Mouse (Mus musculus) hindbrain, embryonic 16.5 days (tissue): ENCODE measurements at regions not wholly inside any gene's neighbourhood (a gene's known extent, or its start where the extent isn't known, plus 50 kb on each side); places are given as distances from the start of the nearest gene placed in this dataset.

Source experiments
- ATAC-seq: fragments of 200-750 bp; cut with Nextera tagmentation; 2 replicates; pipeline ENCODE4 v1.8.0; 2017; ENCODE audit warnings: moderate TSS enrichment, moderate library complexity
- H3K27ac ChIP-seq: fragments of 300-500 bp; sonication (generic); 2 replicates; pipeline ENCODE4 v1.5.1; 2014; ENCODE audit warnings: low read depth, mild to moderate bottlenecking, control low read depth, low read length, moderate library complexity
- H3K27me3 ChIP-seq: fragments of 300-500 bp; sonication (generic); replicated peaks from 2 replicates; pipeline ENCODE4 v1.6.1; 2014; ENCODE audit warnings: low read length; ENCODE audit not compliant: control insufficient read depth, insufficient read depth
- H3K36me3 ChIP-seq: fragments of 300-500 bp; sonication (generic); 2 replicates; pipeline ENCODE4 v1.6.1; 2014; ENCODE audit warnings: mild to moderate bottlenecking, low read length, moderate library complexity, mixed read lengths; ENCODE audit not compliant: control insufficient read depth, insufficient read depth
- H3K4me1 ChIP-seq: fragments of 300-500 bp; sonication (generic); 2 replicates; pipeline ENCODE4 v1.6.1; 2014; ENCODE audit warnings: low read depth, low read length; ENCODE audit not compliant: control insufficient read depth, insufficient read depth
- H3K4me2 ChIP-seq: fragments of 300-500 bp; sonication (generic); 2 replicates; pipeline ENCODE4 v1.6.1; 2014; ENCODE audit warnings: mild to moderate bottlenecking, low read length, control low read depth, moderate library complexity
- H3K4me3 ChIP-seq: fragments of 300-500 bp; sonication (generic); 2 replicates; pipeline ENCODE4 v1.5.1; 2014; ENCODE audit warnings: mild to moderate bottlenecking, low read length, control low read depth, moderate library complexity
- H3K9ac ChIP-seq: fragments of 300-500 bp; sonication (generic); 2 replicates; pipeline ENCODE4 v1.6.1; 2014; ENCODE audit warnings: low read depth, mild to moderate bottlenecking, control low read depth, low read length, moderate library complexity
- H3K9me3 ChIP-seq: fragments of 300-500 bp; sonication (generic); 2 replicates; pipeline ENCODE4 v1.6.1; 2014; ENCODE audit warnings: mild to moderate bottlenecking, low read length, moderate library complexity; ENCODE audit not compliant: control insufficient read depth
- WGBS: fragments of 180-500 bp; shearing (Covaris S2); extraction: QIAGEN DNeasy Blood & Tissue Kit; methylation state at CpG from one replicate; pipeline ENCODE4 v1.1.7; 2014; 5-methylcytosine and 5-hydroxymethylcytosine counted together

GRCm38 (mm10) chr11:38224300-38224699 is 988.5 kb upstream of the Tenm2 start:
- no peak overlapping the region for H3K27ac ChIP-seq
- no peaks in the 10 kb centered on the region for H3K4me1 ChIP-seq
- ATAC-seq, result no peak
- H3K36me3 ChIP-seq, result no peaks in the 10 kb centered on the region
- no peaks in the 10 kb centered on the region for H3K9me3 ChIP-seq
- no peak overlapping the region for H3K9ac ChIP-seq
- H3K4me3 ChIP-seq, result no peak overlapping the region
- H3K27me3 ChIP-seq, result no peaks in the 10 kb centered on the region
- 42% methylated on average over 3 of the region's 3 CpGs for WGBS
- H3K4me2 ChIP-seq, result no peak overlapping the region

- Histone ChIP-seq H3K27me3 (no peaks in the 10 kb centered on the region), H3K9me3 (no peaks in the 10 kb centered on the region), H3K4me3 (no peak overlapping the region), H3K36me3 (no peaks in the 10 kb centered on the region), H3K27ac (no peak overlapping the region), H3K9ac (no peak overlapping the region), H3K4me2 (no peak overlapping the region), H3K4me1 (no peaks in the 10 kb centered on the region)
- no peak for ATAC-seq
- WGBS, result 30% methylated on average over 2 of the region's 2 CpGs
Measured at GRCm38 (mm10) chr11:38203347-38203746, 967.6 kb upstream of the Tenm2 start.

GRCm38 (mm10) chr11:38201136-38201741 is 965.5 kb upstream of the Tenm2 start:
- Histone ChIP-seq H3K4me1 (no peaks in the 10 kb centered on the region), H3K9ac (no peak overlapping the region), H3K36me3 (no peaks in the 10 kb centered on the region), H3K4me2 (no peak overlapping the region), H3K9me3 (no peaks in the 10 kb centered on the region), H3K27me3 (no peaks in the 10 kb centered on the region), H3K4me3 (no peak overlapping the region), H3K27ac (no peak overlapping the region)
- WGBS, result 70% methylated on average over 3 of the region's 3 CpGs
- peak; percentile 76 for ATAC-seq

- Histone ChIP-seq H3K4me1 (no peaks in the 10 kb centered on the region), H3K9ac (no peak overlapping the region), H3K36me3 (no peaks in the 10 kb centered on the region), H3K4me2 (no peak overlapping the region), H3K27ac (no peak overlapping the region), H3K4me3 (no peak overlapping the region), H3K9me3 (no peaks in the 10 kb centered on the region), H3K27me3 (no peaks in the 10 kb centered on the region)
- WGBS, result 31% methylated on average over 5 of the region's 5 CpGs
- no peak for ATAC-seq
Measured at GRCm38 (mm10) chr11:38193719-38194118, 958.0 kb upstream of the Tenm2 start.

GRCm38 (mm10) chr11:38191895-38192547 is 956.3 kb upstream of the Tenm2 start:
- no peak overlapping the region for H3K4me2 ChIP-seq
- ATAC-seq, result no peak
- H3K36me3 ChIP-seq, result no peaks in the 10 kb centered on the region
- 47% methylated on average over 2 of the region's 2 CpGs for WGBS
- H3K9me3 ChIP-seq, result no peaks in the 10 kb centered on the region
- no peaks in the 10 kb centered on the region for H3K27me3 ChIP-seq
- H3K9ac ChIP-seq, result no peak overlapping the region
- no peak overlapping the region for H3K4me3 ChIP-seq
- H3K27ac ChIP-seq, result no peak overlapping the region
- H3K4me1 ChIP-seq, result no peaks in the 10 kb centered on the region

GRCm38 (mm10) chr11:38191437-38191836 is 955.7 kb upstream of the Tenm2 start:
- Histone ChIP-seq H3K4me3 (no peak overlapping the region), H3K36me3 (no peaks in the 10 kb centered on the region), H3K27me3 (no peaks in the 10 kb centered on the region), H3K9ac (no peak overlapping the region), H3K4me2 (no peak overlapping the region), H3K4me1 (no peaks in the 10 kb centered on the region), H3K9me3 (no peaks in the 10 kb centered on the region), H3K27ac (no peak overlapping the region)
- 55% methylated on average over 3 of the region's 3 CpGs for WGBS
- no peak for ATAC-seq

- no peak overlapping the region for H3K4me2 ChIP-seq
- H3K27ac ChIP-seq, result no peak overlapping the region
- peaks cover 2% of the 10 kb centered on the region; the same call in 1 of the 2 replicates for H3K9me3 ChIP-seq
- H3K27me3 ChIP-seq, result no peaks in the 10 kb centered on the region
- no peaks in the 10 kb centered on the region for H3K4me1 ChIP-seq
- no peak overlapping the region for H3K9ac ChIP-seq
- peak; percentile 60; the same call in 1 of the 2 replicates for ATAC-seq
- no peaks in the 10 kb centered on the region for H3K36me3 ChIP-seq
- WGBS, result 37% methylated on average over 1 of the region's 1 CpGs
- no peak overlapping the region for H3K4me3 ChIP-seq
Measured at GRCm38 (mm10) chr11:38170721-38171120, 935.0 kb upstream of the Tenm2 start.

- ATAC-seq, result no peak
- Histone ChIP-seq H3K9me3 (no peaks in the 10 kb centered on the region), H3K36me3 (no peaks in the 10 kb centered on the region), H3K4me3 (no peak overlapping the region), H3K9ac (no peak overlapping the region), H3K4me2 (no peak overlapping the region), H3K27me3 (no peaks in the 10 kb centered on the region), H3K27ac (no peak overlapping the region), H3K4me1 (no peaks in the 10 kb centered on the region)
- WGBS, result 93% methylated on average over 4 of the region's 4 CpGs
Measured at GRCm38 (mm10) chr11:38158310-38158709, 922.5 kb upstream of the Tenm2 start.

- Histone ChIP-seq H3K4me1 (no peaks in the 10 kb centered on the region), H3K27me3 (no peaks in the 10 kb centered on the region), H3K36me3 (no peaks in the 10 kb centered on the region), H3K4me3 (no peak overlapping the region), H3K9me3 (no peaks in the 10 kb centered on the region), H3K4me2 (no peak overlapping the region), H3K27ac (no peak overlapping the region), H3K9ac (no peak overlapping the region)
- WGBS, result 70% methylated on average over 9 of the region's 9 CpGs
- ATAC-seq, result no peak
Measured at GRCm38 (mm10) chr11:38156944-38157343, 921.2 kb upstream of the Tenm2 start.
